Mouse (Mus musculus) hindbrain, embryonic 13.5 days (tissue): ENCODE results near the gene Bckdk. TPM values are rescaled to one million over a fixed set of nuclear protein-coding genes. Genes with fewer than 3 reads are reported as not detected.

Experiments used
- ATAC-seq: fragments of 200-750 bp; cut with Nextera tagmentation; 2 replicates; pipeline ENCODE4 v1.8.0; 2017; ENCODE audit warnings: moderate TSS enrichment; ENCODE audit not compliant: low FRiP score
- H3K27ac ChIP-seq: fragments of 300-500 bp; sonication (generic); 2 replicates; pipeline ENCODE4 v1.5.1; 2015; ENCODE audit warnings: inconsistent platforms, mild to moderate bottlenecking, moderate library complexity
- H3K27me3 ChIP-seq: fragments of 300-500 bp; sonication (generic); 2 replicates; pipeline ENCODE4 v1.6.1; 2015; ENCODE audit warnings: mild to moderate bottlenecking, inconsistent platforms
- H3K36me3 ChIP-seq: fragments of 300-500 bp; sonication (generic); 2 replicates; pipeline ENCODE4 v1.6.1; 2015; ENCODE audit warnings: mild to moderate bottlenecking, inconsistent platforms
- H3K4me1 ChIP-seq: fragments of 300-500 bp; sonication (generic); replicated peaks from 2 replicates; pipeline ENCODE4 v1.6.1; 2015; ENCODE audit warnings: inconsistent platforms
- H3K4me2 ChIP-seq: fragments of 300-500 bp; sonication (generic); 2 replicates; pipeline ENCODE4 v1.6.1; 2015; ENCODE audit warnings: inconsistent platforms, mild to moderate bottlenecking, moderate library complexity
- H3K4me3 ChIP-seq: fragments of 300-500 bp; sonication (generic); 2 replicates; pipeline ENCODE4 v1.5.1; 2015; ENCODE audit warnings: mild to moderate bottlenecking, inconsistent platforms
- H3K9ac ChIP-seq: fragments of 300-500 bp; sonication (generic); 2 replicates; pipeline ENCODE4 v1.6.1; 2015; ENCODE audit warnings: mild to moderate bottlenecking, inconsistent platforms
- H3K9me3 ChIP-seq: fragments of 300-500 bp; sonication (generic); 2 replicates; pipeline ENCODE4 v1.6.1; 2016; ENCODE audit warnings: inconsistent platforms
- WGBS: fragments of 180-500 bp; shearing (Covaris S2); methylation state at CpG from one replicate; pipeline ENCODE4 v1.1.7; 2015; 5-methylcytosine and 5-hydroxymethylcytosine counted together
- polyA plus RNA-seq: library from polyadenylated mRNA; unstranded; fragments of >200 nt; fragmentation: Nextera tagmentation; extraction: Ambion mirVana; gene quantifications from 2 replicates; pipeline ENCODE4 v1.2.1, GENCODE M21; 2015

Bckdk gene
- 59.7 and 66.8 TPM in 2 replicates for polyA plus RNA-seq

DNA sequence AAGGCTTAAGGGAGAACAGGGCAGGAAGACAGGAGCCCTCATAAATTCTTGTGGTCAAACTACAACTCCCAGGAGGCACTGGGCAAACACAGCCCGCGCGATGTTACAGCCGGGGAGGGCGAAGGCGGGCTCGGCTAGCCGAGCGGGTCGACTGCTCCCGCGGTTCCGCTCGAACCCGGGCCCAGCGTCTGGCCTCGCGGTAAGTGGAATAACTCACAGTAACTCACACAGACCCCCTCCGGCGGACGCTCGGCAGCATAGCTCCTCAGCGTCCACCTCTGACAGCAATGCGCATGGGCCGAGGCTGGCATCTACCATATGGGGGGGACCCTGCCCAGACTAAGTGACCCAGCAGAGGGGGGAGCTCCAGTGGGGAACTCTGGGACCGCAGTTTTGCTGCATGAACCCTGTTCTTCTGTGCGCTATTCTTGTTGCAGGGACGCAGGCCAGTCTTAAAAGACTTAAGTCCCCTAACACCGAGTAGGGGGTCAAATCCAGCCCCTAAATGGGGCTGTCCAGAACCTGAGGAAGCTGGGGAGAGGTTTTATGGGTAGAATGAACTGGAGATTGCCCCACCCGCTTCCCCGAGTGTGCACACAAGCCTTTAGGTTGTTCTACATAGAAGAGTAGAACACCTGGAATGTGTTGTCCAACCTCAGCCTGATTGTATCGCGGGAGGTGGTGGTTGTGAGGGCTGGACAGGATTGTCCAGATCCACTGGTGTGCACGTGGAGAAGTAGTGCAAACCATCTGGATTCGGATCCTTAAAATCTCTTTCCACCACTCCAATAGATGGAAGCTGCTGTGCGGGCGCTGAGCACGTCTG lies at the start of gene Bckdk:
TSS of gene Bckdk (plus strand) at position 112 of the 826 bp plus-strand sequence.
- Histone ChIP-seq H3K27ac (peak within 1 kb of the TSS; percentile 93), H3K4me1 (peaks cover 17% of the 10 kb centered on the region), H3K4me3 (peak within 1 kb of the TSS; percentile 65), H3K9ac (peak within 1 kb of the TSS; percentile 84), H3K27me3 (0 out of 2 replicates have a peak, but pooled peaks cover 2% of the 10 kb centered on the region), H3K4me2 (peak within 1 kb of the TSS; percentile 79), H3K36me3 (peaks cover 39% of the 10 kb centered on the region), H3K9me3 (no peaks in the 10 kb centered on the region)
- ATAC-seq: peak; percentile 91
- WGBS: 10% methylated on average over 38 of the region's 38 CpGs

DNA sequence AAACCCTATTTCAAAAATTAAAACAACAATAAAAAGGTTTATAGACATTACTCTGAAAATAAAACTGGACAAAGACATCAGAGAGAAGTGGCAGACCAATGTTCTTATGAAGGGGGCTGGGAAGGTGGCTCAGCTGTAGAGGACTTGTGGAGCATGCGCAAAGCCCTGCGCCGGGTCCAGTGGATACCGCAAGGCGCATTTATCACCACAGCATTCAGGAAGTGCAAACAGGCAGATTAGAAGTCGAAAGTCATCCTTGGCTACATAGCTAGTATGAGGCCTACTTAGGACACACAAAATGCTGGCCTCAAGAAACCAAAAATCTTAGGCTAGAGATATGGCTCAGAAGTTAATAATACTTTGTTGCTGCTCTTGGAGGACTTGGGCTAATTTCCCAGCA lies 45.6 kb upstream of the Bckdk start:
- no peak for ATAC-seq
- H3K4me2 ChIP-seq: no peak overlapping the region
- H3K27ac ChIP-seq: no peak overlapping the region
- H3K27me3 ChIP-seq: no peaks in the 10 kb centered on the region
- H3K36me3 ChIP-seq: peaks cover 10% of the 10 kb centered on the region
- no peak overlapping the region for H3K4me3 ChIP-seq
- H3K4me1 ChIP-seq: no peaks in the 10 kb centered on the region
- no peaks in the 10 kb centered on the region for H3K9me3 ChIP-seq
- no peak overlapping the region for H3K9ac ChIP-seq
- 95% methylated on average over 6 of the region's 6 CpGs for WGBS

DNA sequence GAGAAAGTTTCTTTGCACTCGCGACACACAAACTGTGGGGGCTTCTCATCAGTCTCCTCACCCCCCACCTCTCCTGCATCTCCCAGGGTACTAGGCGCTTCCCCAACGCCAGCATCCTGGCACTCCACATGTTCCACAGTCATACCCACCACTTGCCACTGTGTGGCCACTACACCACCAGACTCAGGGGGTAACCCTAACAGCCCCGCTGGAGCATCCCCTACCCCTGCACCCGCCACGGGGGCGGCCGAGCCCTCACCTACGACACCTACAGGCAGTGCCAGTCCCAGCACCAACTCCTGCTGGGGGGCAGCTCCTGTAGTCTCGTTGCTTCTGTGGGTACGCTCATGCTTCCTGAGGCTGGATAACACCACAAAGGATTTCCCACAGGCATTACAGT lies 37.4 kb upstream of the Bckdk start:
- Histone ChIP-seq H3K4me2 (no peak overlapping the region), H3K4me1 (peaks cover 17% of the 10 kb centered on the region), H3K36me3 (peaks cover 58% of the 10 kb centered on the region), H3K9me3 (no peaks in the 10 kb centered on the region), H3K9ac (no peak overlapping the region), H3K27me3 (no peaks in the 10 kb centered on the region), H3K4me3 (no peak overlapping the region), H3K27ac (no peak overlapping the region)
- WGBS: 93% methylated on average over 12 of the region's 12 CpGs
- ATAC-seq: no peak

DNA sequence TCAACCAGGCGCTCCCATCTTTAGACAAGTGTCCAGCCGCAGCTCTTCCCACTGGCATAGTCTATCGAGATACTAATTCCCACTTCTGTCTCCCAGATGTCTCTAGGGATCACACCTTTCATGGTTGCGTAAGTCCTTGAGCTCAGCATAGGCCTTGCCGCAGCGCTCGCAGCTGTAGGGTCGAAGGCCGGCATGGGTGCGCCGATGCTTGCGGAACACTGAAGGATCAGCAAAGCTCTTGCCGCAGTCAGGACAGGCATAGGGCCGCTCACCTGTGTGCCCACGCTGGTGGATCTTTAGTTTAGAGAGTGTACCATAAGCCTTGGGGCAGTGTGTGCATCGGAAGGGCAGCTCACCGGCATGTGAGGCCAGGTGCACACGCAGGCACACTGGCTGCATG lies 36.2 kb upstream of the Bckdk start:
- ATAC-seq: no peak
- H3K4me2 ChIP-seq: no peak overlapping the region
- 98% methylated on average over 18 of the region's 18 CpGs for WGBS
- peaks cover 19% of the 10 kb centered on the region for H3K4me1 ChIP-seq
- no peak overlapping the region for H3K27ac ChIP-seq
- no peak overlapping the region for H3K4me3 ChIP-seq
- no peaks in the 10 kb centered on the region for H3K9me3 ChIP-seq
- H3K9ac ChIP-seq: no peak overlapping the region
- peaks cover 58% of the 10 kb centered on the region for H3K36me3 ChIP-seq
- no peaks in the 10 kb centered on the region for H3K27me3 ChIP-seq

DNA sequence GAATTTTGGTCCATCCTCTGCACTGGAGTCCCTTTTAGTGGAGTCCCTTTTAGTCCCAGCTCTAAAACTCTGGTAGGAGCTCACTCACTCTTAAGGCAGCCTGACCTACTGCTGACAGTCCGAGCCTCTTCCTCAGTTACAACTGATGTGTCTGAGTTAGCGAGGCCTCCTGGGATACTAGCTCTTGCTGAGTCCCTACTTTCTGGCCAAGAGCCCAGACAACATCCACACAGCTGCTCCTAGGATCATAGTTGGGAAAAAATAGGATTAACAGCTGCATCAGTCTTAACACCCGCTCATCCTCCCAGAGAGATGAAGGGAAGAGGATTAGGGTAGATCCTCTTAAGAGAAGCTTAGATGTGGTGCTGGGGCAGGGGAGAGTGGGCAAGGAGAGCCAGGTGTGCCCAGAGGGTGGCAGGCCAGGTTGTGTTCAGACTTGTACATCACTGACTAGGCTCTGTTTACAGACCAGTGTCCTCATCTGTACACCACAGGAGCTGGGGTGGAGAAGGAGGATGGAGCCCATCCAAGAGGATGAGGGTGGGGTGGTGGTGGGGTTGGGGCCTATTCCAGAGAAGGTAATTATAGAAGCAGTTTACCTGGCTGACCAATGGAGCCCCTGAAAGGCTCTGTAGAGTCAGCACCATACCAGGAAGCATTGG lies 34.6 kb upstream of the Bckdk start:
- 74% methylated on average over 3 of the region's 3 CpGs for WGBS
- Histone ChIP-seq H3K9ac (0 out of 2 replicates have a peak overlapping the region, but pooled peaks have one; percentile 15), H3K4me2 (no peak overlapping the region), H3K36me3 (peaks cover 64% of the 10 kb centered on the region), H3K9me3 (no peaks in the 10 kb centered on the region), H3K4me1 (peaks cover 34% of the 10 kb centered on the region), H3K4me3 (no peak overlapping the region), H3K27me3 (no peaks in the 10 kb centered on the region), H3K27ac (peak overlapping the region; percentile 66)
- no peak for ATAC-seq

DNA sequence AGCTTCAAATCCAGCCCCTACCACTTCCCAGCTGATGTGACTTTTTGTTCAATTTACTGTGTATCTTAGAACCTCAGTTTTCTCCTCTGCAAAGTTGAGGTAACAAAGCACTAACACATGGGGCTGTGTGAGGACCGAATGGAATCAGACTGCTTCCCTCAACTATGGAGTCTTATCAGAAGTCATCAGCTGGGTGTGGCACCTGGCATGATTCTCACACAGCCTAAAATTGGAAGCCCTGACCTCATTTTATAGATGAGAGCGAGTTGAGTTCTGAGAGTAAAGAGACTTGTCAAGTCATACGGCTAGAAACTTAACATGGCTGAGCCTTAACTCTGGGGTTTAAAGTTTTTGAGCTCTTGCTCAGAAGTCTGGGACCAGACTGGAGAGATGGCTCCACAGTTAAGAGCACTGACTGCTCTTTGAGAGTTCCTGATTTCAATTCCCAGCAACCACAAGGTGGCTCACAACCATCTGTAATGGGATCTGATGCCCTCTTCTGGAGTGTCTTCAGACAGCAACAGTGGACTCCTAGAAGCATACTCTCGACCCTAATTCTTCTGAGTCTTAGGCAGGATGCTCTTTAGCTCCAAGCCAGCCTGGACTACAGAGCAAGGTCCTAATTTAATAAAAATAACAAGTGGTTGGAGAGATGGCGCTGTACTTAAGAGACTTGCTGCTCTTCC lies 33.6 kb upstream of the Bckdk start:
- Histone ChIP-seq H3K4me3 (no peak overlapping the region), H3K36me3 (peaks cover 54% of the 10 kb centered on the region), H3K4me2 (no peak overlapping the region), H3K27ac (no peak overlapping the region), H3K4me1 (peaks cover 39% of the 10 kb centered on the region), H3K27me3 (no peaks in the 10 kb centered on the region), H3K9me3 (no peaks in the 10 kb centered on the region), H3K9ac (no peak overlapping the region)
- ATAC-seq: no peak
- 80% methylated on average over 5 of the region's 5 CpGs for WGBS

DNA sequence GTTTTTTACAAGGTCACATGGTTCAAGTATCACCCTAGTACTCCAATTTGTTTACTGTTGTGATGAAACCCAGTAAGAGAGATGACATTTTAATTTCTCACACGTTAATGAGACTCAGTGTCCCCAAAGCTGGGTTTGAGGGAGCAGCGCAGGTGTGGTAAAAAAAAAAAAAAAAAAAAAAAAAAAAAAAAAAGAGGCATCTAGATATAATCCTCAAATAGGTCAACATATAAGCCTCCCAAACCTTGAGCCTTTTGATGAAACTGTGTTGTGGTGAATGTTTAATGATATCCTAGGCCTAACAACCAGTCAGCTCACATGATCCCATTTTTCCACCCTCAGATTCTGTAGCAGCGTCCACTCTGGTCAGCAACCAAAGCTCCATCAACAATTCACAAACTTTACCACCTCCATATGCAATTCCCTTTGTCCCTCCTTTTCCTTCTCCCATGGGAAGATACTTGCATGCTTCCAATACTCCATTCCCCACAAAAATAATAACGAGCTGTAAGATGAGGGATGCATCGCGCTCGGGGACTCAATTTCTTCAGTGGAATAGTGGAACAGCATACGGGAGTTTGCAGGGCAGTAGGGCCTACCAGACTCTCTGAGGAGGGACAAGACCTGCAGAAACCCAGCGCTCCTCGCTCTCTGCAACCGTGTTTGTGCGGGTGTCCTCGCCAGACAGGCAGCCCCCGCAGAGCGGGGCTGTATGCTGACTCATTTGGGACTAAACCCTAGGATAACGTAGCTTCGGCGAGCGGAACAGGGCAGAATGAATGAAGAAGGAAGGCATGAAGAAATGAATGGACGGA lies 28.9 kb upstream of the Bckdk start:
- Histone ChIP-seq H3K4me3 (peak overlapping the region; percentile 94), H3K36me3 (peaks cover 39% of the 10 kb centered on the region), H3K27me3 (no peaks in the 10 kb centered on the region), H3K9ac (peak overlapping the region; percentile 91), H3K4me2 (peak overlapping the region; percentile 91), H3K9me3 (no peaks in the 10 kb centered on the region), H3K27ac (peak overlapping the region; percentile 100), H3K4me1 (peaks cover 41% of the 10 kb centered on the region)
- WGBS: 4% methylated on average over 20 of the region's 20 CpGs
- peak; percentile 56; the same call in 1 of the 2 replicates for ATAC-seq

DNA sequence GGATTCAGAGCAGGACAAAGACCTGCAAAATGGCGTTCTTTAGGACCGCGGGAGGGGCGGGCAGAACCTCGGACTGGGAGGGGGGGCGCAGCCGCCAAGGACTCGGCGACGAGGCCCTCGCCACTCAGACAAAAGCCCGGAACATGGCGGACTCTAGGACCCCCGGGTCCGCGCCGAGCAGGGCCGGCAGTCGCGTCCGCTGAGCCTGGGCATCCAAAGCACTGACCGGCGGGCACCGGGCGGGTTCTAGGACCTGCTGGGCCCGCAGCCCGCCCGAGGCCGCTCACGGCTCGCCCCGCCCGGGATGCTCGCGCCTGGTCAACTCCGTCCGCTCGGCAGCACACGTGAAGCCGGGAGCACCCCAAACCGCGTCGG lies 28.3 kb upstream of the Bckdk start:
- Histone ChIP-seq H3K4me3 (peak overlapping the region; percentile 94), H3K9me3 (no peaks in the 10 kb centered on the region), H3K36me3 (peaks cover 40% of the 10 kb centered on the region), H3K27ac (peak overlapping the region; percentile 100), H3K27me3 (no peaks in the 10 kb centered on the region), H3K4me2 (peak overlapping the region; percentile 91), H3K9ac (peak overlapping the region; percentile 91), H3K4me1 (peaks cover 39% of the 10 kb centered on the region)
- WGBS: under 1% methylated on average over 36 of the region's 43 CpGs
- peak; percentile 95 for ATAC-seq

DNA sequence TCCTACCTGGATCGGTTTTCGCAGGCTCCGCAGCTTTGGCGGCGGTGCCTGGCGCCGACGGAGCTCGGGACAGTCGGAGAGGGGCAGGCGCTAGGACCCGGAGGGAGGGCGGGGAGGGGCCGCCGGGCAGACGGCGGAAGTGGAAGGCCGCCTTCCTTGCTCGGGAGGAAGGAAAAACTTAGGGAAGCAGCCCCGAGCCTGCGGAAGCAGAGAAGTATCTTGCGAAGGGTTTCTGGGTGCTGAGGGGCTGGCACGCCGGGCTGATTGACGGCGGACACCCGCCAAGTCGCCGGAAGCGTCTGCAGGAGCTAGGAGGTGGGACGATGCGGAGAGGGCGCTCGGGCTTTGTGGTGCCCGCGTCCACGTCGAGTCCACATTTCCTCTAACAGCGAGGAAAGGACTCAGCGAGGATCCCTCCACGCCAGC lies 27.8 kb upstream of the Bckdk start, which contains the start of gene Zfp646:
TSS of gene Zfp646 (plus strand) at position 181 of the 426 bp plus-strand sequence.
- Histone ChIP-seq H3K4me1 (peaks cover 39% of the 10 kb centered on the region), H3K9ac (peak within 1 kb of the TSS; percentile 91), H3K9me3 (no peaks in the 10 kb centered on the region), H3K4me2 (peak within 1 kb of the TSS; percentile 91), H3K4me3 (peak within 1 kb of the TSS; percentile 94), H3K27me3 (no peaks in the 10 kb centered on the region), H3K36me3 (peaks cover 43% of the 10 kb centered on the region), H3K27ac (peak within 1 kb of the TSS; percentile 100)
- WGBS: under 1% methylated on average over 41 of the region's 41 CpGs
- ATAC-seq: peak; percentile 91

DNA sequence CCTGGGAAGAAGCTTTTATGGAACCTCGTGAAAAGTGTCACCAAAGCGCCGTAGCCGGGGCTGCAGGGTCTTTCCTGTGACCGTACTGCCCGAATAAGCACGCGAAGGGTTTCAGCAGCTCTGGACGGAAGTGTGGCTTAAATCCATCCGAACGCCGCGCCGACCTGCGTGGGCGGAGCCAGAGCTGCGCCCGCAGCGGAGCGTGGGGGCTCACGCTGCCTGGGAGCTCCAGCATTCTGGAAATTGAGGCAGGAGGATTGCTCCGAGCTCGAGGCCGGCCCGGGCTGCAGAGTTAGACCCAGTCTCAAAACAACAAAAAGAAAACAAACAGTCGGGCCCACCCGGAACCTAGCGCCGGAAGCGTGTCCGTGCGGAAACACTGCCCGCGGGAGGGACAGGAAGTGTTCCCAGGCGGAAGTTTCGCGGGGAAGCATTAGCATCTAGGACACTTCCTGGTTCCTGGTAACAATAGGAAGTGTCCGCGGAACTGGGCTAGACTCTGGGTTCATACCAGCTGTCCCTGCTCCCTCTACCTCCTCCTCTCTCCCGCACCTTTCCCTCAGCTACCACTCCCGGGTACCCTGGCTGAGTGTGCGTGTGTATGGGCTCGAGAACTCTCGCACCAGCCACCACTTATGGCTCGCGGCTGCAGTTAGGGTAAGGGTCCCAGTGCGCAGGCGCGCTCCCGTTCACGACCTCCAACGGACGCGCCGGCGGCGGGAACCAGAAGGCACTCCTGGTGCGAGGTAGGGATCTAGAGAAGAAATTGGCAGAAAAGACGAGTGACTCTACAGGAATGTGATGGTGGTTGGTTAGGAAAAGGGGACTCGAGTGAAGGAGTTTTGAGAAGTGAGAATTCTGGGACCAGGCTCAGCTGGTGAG lies 27.2 kb upstream of the Bckdk start, which contains the start of gene Zfp668:
TSS of gene Zfp668 (minus strand) at position 362 of the 882 bp plus-strand sequence.
- WGBS: under 1% methylated on average over 60 of the region's 60 CpGs

DNA sequence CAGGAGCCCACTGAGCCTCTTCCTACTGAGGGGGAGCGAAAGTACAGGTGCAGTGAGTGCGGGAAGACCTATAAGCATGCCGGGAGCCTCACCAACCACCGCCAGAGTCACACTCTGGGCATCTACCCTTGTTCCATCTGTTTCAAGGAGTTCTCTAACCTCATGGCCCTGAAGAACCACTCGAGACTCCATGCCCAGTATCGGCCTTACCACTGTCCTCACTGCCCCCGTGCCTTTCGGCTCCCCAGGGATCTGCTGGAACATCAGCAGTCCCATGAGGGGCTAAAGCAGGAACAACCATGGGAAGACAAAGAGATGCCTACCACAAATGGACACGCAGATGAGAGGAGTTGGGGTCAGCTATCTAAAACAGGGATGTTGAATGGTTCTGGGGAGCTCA lies 24.6 kb upstream of the Bckdk start:
- Histone ChIP-seq H3K36me3 (peaks cover 62% of the 10 kb centered on the region), H3K27me3 (no peaks in the 10 kb centered on the region), H3K9me3 (no peaks in the 10 kb centered on the region), H3K9ac (no peak overlapping the region), H3K27ac (no peak overlapping the region), H3K4me3 (no peak overlapping the region), H3K4me1 (peaks cover 43% of the 10 kb centered on the region), H3K4me2 (no peak overlapping the region)
- ATAC-seq: no peak
- 97% methylated on average over 9 of the region's 9 CpGs for WGBS

More for the DNA sequence above, 27.2 kb upstream of the Bckdk start, which contains the start of gene Zfp668:
- Histone ChIP-seq H3K36me3 (peaks cover 47% of the 10 kb centered on the region), H3K27me3 (no peaks in the 10 kb centered on the region), H3K4me1 (peaks cover 39% of the 10 kb centered on the region), H3K27ac (peak within 1 kb of the TSS; percentile 100), H3K4me3 (peak within 1 kb of the TSS; percentile 94), H3K9ac (peak within 1 kb of the TSS; percentile 91), H3K9me3 (no peaks in the 10 kb centered on the region), H3K4me2 (peak within 1 kb of the TSS; percentile 91)
- peak; percentile 52 for ATAC-seq
